Mouse (Mus musculus) olfactory bulb, adult 2 months (tissue): ENCODE data around the gene Lrmda.

Source experiments
- CTCF ChIP-seq: fragments of 200-500 bp; IDR thresholded peaks from 2 replicates; pipeline ENCODE4 v1.5.1; 2012; ENCODE audit warnings: low read depth, mild to moderate bottlenecking, low read length, moderate library complexity; ENCODE audit not compliant: insufficient read depth
- POLR2A ChIP-seq: fragments of 200-500 bp; IDR thresholded peaks from 2 replicates; pipeline ENCODE4 v1.6.1; 2012; ENCODE audit warnings: mild to moderate bottlenecking, low read depth, low read length, moderate library complexity; ENCODE audit not compliant: insufficient read depth

GRCm38 (mm10) chr14:22908006-22908405, 888.5 kb downstream of the Lrmda start:
- TF ChIP-seq CTCF (no peak), POLR2A (no peak)
